Mouse (Mus musculus): ENCODE measurements around the gene Taf9. TPM values are rescaled to one million over a fixed set of nuclear protein-coding genes. Genes with fewer than 3 reads are reported as not detected.
A peak's percentile ranks its signal among the peaks of the same experiment; 100 is the strongest.

Taf9 gene
- 10 to 100 TPM; 12.2 to 16.6 TPM for total RNA-seq (2021)
- 0.26 TPM in 1 of 2 replicates, not detected in the other for polyA plus RNA-seq (2012; rRNA removed)
- long read RNA-seq, partial matches to known transcripts = 2 of 4 reads
- long read RNA-seq, other reads (novel, unspliced or antisense) = 0 of 4 reads

DNA sequence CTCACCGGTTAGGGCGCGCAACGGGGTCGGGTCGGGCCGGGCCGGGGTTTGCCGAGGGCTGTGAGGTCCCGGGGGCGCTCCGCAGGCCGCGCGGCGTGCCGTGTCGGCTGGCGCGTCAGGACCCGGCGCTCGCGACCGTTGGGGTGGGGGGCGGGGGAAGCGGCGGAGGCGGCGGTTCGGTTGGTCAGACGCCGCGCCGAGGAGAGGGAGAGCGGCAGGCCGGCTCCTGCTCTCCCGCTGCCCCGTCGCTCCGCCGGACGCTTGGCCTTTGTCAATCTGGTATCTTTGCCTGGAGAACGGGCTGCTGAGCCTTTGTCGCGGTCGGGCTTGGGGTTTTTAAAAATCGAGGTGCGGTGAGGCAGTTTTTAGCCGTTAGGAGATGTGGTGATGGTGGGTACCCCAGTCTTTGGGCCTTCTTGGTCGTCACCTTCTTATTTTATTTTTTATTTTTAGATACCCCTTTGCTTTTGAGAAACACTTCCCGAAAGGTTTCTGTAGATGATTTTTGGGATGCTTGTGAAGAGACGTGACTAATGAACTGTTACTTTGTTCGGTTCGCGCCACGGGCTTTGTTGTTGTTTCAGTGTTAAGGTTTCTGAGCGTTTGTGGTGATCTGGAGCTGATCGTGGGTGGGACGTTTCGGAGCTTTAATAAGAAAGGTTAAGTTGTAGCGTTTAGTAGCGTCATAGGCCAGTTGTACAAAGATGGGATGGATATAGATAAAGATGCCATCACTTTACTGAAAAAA is at the start of gene Taf9:
Gene Taf9 (plus strand): TSS at position 141 of the 748 bp plus-strand sequence.
- no peak for DNase-seq

DNA sequence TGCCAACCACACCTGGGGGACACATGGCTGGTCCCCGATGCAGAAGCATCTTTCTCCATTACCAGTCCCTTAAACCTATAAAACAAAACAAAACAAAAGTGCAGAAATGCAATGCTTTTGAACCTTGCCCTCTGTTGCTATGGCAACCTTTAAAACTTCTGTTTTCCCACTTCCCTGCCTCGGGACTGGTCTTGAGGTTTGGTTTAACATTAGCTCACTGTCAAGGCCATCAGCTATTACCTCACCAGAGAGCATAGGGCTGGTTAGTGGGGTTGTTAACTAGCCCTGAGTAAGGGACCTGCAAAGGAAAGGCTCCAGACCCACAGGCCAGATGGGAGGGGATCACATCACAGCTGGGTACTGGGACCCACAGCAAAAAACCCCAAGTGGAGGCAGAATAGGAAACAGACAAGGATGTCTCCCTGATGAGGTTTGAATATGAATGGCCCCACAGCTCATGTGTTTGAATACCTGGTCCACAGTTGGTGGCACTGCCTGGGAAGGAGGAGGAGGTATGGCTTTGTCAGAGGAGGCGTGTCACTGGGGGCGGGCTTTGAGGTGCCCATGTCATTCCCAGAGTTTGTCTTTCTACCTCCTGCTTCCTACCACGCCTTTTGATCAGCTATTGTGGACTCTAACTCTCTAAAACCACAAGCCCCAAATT is 49.0 kb upstream of the Taf9 start:
- no peak for DNase-seq

DNA sequence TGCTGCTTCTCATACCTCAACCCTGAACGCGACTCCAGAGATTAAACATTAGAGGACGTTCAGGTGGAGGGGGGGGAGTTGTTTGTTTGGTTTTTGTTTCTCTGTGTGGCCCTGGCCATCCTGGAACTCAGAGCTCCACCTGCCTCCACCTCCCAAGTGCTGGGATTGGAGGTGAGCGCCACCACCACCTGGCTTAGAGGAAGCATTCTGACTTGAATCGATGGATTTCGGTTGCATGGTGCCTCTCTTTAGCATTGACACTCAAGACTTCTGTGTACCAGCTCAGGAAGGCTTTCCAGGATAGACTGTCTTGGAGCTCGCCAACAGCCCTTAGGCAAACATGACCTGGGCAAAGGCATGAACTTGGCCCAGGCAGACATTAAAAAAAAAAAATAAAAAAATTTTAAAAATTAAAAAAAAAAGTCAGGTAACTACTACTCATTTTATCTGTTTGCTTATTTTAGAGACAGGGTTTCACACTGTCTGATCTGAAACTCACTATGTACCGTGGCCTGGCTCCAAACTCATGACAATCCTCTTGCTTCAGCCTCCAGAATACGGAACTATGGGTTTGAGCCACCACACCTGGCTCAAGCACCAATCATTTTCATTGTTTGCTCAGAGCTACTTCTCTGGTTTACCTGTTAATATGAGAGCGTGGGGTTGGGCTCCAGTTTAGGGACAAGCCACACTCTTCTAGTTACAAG is 48.2 kb upstream of the Taf9 start:
- DNase-seq = no peak

DNA sequence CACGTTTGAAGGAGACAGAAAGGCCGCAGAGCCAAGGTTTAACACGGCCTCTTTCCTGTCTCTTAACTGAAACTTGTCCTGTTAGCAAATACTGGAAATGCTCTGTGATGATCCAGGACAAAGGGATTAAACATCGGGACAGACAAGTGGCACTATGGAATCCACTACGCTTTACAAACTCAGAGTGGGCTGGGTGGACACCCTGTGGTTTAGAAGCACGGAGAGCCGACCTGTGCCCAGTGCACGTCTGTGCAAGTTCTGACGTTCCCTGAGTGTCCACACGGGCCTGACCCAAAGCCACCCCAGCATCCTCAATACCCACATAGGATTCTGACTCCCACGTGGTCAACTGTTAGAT is 47.7 kb upstream of the Taf9 start:
- no peak for DNase-seq

DNA sequence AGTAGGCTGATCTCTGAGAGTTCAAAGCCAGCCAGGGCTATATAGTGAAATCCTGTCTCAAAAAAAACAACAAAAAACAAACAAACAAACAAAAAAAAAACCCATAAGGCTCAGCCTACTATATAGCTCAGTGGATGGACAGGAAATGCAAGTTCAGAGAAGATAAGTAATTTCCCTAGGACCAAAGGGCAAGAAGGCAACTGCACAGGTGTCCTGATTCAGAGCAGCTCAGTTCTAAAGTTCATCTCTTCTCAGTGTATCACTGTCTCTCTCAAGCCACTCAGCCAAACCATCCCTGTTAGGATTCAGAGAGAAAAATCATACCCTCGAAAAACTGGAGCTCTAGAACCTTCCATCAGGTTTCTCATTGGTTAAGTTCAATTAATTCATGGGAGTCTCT is 45.5 kb upstream of the Taf9 start:
- no peak for DNase-seq

DNA sequence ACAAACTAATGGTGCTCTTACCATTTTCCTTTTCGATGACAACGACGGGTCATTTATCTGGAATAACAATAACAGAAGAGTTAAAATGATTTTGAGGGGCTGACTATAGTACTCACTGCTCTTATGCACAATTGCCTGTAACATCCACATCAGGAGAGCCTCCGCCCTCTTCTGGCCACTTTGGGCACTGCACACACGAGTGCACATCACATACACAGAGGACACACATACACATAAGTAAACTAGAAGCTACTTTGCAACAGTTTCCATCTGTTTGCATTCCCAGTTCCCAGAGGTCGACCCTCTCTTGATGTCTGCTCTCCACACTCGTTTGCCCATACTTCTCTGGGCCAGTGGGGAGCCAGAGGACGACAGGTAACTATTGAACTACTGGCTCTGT is 43.6 kb upstream of the Taf9 start:
- DNase-seq = no peak

DNA sequence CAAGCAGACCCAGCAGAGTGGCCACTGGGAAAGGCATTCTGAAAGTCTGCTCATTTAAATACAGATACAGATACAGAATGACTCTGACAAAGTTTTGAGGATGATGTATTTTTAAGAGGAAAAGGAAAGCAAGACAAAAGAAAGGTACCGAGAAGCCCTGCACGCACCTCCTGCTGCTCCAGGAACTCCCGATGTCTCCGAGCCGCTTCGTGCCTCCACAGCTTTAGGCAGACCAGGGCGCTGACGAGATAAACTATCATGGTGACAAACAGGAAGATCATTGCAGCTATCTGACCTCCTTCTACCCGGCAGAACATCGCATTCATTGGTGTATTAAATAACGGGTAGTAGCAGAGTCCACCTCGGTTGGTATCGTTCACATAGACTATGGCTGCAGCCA is 40.1 kb upstream of the Taf9 start:
- DNase-seq = no peak

DNA sequence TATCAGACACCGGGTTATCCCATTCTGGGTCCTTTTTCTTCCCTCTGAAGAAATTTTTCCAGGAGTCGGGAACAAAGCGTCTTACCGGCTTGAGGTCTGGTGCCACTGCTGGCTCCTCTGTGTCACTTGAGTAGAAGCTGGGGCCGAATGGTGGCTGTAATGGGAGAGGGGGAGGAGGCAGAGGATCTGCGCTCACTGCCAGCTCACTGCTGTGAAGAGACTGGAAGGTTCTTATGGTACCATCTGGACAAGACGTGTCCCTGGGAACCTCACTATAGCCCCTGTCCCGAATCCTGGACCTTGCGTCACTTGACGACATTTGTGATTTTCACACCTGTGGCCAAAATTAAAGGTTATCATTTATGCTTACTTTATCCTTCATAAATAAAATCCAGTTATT is 39.1 kb upstream of the Taf9 start:
- no peak for DNase-seq

DNA sequence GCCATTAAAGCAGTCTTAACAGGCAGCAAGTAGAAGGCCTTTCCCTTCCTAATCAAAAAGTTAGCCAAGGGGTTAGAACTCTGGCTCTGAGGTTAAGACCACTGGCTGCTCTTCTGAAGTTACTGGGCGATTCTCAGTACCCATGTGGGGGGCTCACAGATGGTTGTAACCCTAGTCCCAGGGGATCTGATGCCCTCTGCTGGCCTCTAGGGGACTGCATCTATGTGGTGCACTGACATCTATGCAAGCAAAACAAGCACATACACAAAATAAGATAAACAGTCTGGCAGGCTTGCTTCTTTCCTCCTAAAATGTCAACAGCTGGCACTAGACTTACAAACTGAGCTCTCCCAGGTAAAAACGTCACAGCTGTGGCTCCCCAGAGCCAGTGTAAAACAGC is 38.5 kb upstream of the Taf9 start:
- DNase-seq = no peak

DNA sequence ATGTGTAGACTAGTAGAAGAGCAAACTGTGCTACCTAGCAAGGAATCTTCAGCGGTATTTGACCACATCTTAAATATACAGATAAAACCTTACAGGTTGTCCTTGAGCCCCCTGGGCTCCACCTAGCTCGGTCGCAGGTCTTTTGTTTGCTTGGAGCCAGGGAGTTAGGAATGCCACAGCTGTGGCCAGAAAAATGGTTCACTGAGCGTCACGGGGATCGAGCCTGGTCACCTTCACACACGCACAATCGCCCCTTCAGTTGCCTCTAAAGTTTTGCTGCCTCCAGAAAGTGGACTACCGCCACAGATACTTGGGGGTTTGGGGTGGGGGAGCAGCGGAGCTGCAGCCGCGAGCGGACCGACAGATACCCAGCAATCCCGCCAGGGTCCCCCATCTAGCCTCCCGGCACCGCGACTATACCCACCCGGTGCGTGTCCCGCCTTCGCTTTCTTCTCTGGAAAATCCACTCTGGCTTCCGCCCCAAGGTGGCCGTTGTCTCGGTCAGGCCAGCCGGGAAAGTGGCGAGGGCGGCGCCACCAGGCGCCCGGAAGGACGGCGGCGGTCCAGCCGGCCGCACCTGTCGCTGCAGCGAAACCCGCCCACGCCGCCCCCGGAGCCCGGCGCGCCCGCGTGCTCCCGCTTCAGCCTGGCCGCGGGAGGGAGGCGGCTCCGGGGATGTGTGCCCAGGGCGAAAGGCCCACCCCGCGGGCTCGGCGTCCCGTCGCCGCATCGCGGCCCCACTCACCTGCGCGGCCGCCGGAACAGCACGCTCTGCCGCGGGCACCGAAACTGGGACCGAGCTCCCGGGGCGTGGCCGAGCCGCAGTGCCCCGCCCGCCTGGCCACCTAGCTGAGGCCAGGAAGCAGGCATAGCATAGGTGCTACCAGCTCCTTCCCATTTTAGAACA is 34.9 kb upstream of the Taf9 start, which contains the start of gene Marveld2:
Gene Marveld2 (minus strand): TSS at position 791 of the 907 bp plus-strand sequence.
- DNase-seq = peak; percentile 54

DNA sequence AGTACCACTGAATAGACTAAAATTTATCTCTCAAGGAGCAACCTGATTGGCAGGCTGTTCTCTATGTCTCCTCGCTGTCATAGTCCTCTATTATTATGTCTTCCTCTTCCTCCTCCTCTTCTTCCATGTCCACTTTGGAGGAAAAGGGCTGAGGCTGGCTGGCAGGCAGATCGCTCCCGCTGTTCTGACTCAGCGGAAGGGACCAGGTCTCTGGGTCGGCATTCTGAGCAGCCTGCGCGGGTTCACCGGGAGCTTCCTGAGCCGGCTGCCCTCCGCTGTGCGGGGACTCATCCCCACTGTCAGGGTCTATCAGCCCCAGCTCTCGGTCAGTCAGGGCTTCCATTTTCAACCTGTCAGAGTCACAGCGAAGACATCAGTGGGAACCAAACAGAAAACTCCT is 33.8 kb upstream of the Taf9 start:
- DNase-seq = no peak

DNA sequence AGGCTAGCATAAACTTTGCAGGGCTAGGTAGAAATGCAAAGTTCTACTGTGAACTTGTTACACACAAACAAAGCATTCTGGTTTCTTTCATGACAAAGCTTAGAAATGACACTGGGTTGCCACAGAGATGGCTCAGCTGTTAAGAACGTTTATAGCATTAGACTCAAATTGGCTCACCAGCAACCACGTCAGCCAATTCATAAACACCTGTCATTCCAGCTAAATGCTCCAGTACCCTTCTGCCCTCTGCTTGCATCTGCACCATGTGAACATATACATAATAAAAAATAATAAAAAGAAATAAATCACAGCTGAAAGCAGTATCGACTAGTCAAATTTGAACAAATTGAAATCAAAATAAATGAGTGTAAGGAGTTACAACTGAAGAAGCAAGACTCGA is 29.1 kb upstream of the Taf9 start:
- no peak for DNase-seq

DNA sequence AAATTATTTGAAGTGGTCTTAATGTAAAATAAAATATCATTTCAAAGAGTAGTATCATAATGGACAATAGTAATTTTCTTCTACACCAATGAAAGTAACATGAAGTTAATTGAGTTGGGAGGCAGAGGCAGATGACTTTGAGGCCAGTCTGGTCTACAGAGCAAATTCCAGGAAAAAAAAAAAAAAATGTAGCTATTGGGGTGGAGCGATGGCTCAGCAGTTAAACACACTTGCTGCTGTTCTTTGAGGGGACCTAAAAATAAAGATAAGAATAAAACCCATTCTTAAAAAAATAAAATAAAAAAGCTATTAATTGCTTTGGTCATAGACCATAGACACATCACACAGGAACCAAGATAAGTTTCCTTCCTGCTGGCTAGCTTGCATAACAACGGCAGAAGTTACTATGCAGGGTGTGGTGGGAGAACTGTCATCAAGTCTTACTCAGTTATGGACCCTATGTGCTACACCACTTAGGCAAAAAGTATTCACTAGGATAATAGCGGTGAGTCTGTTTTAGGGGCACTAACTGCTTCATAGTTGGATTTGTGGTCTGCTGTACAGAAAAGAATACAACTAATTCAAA is 17.2 kb upstream of the Taf9 start:
- no peak for DNase-seq

DNA sequence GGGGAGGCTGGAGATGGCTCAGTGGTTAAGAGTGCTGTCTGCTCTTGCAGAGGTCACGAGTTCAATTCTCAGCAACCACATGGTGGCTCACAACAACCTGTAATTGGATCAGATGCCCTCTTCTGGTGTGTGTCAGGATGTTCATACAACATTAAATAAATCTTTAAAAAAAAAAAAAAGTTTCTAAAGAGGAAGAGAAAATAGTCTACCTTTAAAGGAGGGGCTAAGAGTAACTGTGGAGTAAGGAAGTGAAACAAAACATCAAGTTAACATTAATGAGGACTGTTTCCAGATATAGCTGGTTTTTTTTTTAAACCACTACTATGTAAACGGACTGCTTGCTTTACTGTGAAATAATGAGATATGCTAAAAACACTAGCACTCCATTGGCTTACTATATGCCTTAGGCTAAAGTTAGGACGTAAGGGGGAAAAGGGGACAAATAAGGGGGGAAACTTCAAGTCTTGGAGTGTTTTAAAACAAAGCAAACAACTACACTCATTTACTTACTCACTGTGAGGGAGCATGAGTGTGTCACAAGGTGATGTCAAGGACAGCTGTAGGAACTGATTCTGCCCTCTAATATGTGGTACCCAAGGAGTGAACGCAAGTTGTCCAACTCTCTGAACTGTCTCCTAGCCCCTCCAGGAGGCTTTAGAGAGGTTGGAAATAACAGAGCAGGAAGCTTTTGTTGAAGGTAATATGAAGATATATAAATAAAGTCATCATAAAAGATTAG is 8.7 kb upstream of the Taf9 start:
- DNase-seq = no peak

DNA sequence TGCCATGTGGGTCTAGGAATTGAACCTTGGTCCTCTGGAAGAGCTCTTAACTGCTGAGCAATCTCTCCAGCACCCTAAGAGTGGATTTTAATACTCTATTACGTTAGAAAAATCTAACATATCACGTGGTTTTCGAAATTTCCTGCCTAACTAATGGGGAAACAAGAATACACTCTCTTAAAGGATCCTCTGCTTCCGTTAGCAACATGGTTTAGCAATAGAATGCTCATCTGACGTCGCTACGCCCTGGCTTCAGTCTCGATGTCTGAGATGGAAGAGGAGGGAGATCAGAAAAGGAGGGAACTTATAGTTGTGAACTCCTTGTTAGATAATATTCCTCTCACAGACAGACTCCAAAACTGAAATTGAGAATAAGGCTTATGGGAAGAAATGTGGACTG is 3.2 kb upstream of the Taf9 start:
- no peak for DNase-seq

DNA sequence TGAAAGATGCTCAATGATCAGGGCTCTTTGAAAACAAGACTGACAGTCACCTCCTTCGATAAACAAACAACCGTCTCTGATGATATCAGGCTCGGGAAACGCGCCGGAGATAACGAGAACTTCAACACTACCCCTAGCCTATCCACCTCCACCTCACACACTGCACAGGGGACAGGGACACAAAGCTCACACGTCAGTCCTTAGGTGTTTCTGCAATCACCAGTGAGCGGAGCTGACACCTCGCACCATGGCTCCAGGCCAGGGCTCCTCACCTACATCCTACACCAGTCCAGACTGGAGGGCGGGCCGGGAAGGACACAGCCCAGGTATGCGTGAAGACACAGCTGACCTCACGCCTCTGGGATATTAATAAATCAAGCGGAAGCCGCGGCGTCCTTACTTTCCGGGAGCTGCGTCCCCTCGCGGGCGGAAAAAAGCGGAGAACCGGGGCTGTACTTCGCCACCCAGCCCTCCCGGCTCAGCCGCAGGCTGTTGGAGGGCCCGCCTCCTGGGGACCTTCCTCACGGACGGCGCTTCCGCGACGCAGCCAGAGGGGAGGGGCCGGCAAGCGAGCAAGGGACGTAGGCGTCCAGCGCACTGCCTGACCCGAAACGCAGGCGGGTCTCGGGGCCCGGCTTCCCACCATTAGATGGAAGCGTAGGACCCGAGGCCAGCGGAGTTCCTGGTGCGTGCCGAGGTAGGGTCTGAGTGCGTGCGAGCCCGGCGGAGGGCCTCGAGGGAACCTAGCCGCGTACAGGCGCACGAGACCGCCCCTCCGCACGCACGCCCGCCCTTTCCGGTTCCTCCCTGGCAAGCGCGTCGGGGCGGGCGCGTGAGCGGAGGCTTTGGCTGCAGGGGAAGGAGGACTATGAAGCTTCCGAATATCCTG is 585 bp upstream of the Taf9 start, which contains the start of the genes Ak6 and Rad17:
Gene Ak6 (plus strand): TSS at position 430 of the 889 bp plus-strand sequence.
Gene Rad17 (minus strand): TSS at position 502 of the 889 bp plus-strand sequence.
- peak; percentile 96 for DNase-seq

DNA sequence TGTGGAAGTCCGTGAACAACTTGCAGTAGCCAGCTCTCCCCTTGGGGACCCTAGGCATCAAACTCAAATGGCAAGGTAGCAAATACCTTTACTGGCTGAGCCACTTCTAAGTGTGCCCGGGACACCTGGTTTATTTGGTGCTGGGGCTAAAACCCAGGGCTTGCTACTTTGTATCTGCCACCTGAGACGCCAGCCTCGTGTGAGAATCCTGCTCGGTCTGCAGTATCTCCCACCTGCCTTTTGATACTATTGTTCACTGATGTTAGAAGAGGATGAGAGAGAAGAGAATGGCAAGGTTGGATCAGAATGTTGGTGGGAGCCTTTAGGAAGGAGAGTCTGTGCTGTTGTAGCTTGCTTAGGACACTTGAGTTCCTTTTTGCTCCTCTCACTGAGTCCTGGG is 6.7 kb downstream of the Taf9 start:
- DNase-seq = no peak

DNA sequence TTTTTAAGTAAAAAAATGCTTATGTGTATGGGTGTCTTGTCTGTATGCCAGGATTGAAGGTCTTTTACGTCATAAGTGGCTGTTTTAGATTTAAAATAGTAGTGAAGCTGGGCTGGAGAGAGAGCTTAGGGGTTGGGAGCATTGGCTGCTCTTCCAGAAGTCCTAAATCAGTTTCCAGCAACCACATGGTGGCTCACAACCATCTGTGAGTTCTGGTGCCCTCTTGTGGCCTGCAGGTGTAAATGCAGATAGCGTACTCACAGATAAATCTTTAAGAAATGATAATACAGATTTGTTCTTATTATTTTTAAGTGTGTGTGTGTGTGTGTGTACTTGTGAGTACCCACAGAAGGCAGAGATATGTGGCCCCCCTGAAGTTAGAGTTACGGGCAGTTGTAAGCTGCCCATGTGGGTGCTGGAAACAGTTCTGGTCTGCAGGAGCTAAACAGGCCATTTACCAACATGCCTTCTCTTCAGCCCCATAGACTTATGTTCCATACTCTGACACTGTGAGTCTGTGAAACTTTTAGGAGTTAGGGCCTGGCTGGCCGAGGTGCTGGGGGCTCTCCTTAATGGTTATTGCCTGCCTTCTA is 8.6 kb downstream of the Taf9 start:
- peak; percentile 24 for DNase-seq
